Mouse (Mus musculus) naive thymus-derived CD4-positive, alpha-beta T cell, adult 2 months (primary cell): Measurements from ENCODE around the gene Sgf29.

Experiments
- DNase-seq: peaks from one replicate; pipeline ENCODE4 v3.0.0-alpha.2; 2011; ENCODE audit warnings: low read depth

Sgf29 gene

DNA sequence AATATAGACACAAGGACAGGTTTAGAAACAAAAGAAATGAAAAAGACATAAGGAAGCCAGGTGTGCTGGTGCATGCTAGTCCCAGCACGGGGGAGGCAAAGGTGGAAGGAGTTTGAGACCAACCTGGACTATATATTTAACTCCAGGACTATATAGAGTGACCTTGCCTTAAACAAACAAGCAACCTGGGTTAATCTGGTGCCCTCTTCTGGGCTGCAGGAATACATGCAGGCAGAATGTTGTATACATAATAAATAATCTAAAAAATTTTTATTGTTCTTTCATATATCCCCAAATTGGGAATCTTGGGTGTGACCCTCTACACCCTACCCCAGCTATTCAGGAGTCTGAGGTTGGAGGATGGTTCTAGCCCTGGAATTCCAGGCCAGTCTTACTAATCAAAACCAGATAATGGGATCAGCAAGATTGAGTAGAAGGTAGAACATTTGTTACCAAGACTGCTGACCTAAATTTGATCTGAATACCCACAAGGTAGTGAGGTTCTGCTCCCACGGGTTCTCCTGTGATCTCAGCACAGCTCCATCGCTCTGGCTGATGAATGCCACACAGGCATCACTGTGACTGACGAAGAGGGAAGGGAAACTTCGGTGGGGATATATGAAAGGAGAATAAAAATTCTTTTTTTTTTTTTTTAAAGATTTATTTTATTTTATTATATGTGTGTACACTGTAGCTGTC, 6.4 kb upstream of the Sgf29 start:
- no peak for DNase-seq

DNA sequence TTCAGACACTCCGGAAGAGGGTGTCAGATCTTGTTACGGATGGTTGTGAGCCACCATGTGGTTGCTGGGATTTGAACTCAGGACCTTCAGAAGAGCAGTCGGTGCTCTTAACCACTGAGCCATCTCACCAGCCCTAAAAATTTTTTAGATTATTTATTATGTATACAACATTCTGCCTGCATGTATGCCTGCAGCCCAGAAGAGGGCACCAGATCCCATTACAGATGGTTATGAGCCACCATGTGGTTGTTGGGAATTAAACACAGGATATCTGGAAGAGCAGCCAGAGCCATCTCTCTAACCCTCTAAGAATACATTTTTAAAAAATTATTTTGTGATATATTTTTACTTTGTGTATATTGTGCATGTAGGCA, 5.9 kb upstream of the Sgf29 start:
- peak; percentile 67 for DNase-seq

DNA sequence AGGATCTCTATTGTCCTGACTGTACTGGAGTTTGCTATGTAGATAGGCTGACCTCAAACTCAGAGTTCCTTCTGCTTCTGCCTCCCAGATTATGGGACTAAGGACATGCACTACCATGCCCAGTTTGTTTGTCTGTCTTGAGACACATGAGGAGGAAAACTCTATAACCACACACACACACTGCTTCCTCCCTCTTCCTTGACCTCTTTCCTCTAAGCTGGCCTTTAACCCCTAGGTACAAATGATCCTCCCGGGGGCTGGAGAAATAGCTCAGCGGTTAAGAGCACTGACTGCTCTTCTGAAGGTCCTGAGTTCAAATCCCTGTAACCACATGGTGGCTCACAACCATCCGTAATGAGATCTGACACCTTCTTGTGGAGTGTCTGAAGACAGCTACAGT, 4.8 kb upstream of the Sgf29 start:
- no peak for DNase-seq

DNA sequence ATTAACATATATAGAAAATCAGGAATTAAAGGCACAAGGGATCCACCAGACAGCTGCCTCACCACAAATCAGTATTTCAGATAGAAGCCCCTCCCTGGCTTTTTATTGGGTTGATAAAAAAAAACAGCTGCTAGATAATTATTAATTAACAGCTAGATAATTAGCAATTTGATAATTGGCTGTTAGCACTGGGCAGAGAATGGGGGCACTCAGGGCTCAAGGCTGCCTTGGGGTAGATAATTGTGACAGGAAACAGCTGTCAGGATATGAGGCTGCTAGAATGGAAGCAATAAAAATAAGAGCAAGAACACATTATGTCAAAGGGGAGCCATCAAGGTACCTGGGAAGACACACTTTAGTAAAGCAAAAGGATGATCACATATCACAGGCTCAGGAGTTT, 4.2 kb upstream of the Sgf29 start:
- DNase-seq, result no peak

DNA sequence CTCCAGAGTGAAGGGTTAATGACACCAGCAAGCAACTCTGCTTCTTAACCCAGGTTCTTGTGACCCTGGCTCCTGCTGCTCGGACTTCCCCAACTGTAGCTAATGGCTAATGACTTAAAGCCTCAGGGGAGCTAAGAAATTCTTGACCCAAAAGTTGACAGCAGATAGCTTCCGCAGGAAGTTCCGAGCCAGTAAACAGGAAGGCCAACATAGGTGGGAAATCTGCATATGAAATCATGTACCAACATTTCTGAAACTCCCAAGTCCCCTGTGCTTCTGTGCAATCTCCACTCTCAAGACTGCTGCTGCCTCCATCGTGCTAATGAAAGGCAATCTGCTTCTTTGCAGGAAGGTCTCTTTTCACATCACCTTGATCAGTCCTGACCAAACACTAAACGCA, 3.4 kb upstream of the Sgf29 start:
- no peak for DNase-seq

DNA sequence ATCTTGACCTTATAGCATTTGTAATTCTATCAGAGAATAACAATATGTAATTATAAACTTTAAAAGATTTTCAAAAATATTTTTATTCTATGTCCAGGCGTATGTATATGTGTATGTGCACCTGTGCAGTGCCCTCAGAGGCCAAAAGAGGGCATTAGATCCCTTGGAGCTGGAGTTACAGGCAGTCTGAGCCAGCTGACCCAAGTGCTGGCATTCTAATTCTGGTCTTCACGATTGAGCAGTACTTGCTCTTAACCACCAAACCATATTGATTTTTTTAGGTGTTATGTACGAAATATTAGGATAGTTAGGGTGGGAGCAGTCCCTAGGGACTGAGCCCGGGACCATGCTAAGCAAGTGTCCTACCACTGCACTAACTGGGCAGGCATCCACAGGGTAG, 623 bp upstream of the Sgf29 start:
- DNase-seq, result peak; percentile 35

DNA sequence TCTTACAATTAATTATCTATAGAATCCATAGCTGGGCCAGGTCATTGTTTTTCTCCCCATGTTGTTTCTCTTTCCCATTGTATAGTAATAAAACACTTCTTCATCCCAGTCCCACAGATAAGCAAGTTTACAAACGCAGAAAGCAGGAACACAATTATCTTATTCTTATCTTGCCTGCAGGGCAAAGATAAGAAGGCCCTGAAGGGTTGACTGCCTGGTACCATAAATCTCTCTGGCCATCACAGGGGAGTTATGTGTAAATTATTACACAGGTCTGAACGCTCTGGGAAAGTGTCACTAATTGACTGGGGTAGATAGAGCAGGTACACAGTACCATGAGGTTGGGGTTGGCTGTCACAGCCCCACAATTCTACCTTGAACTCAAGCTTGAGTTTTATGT, 1.7 kb downstream of the Sgf29 start:
- DNase-seq, result no peak

DNA sequence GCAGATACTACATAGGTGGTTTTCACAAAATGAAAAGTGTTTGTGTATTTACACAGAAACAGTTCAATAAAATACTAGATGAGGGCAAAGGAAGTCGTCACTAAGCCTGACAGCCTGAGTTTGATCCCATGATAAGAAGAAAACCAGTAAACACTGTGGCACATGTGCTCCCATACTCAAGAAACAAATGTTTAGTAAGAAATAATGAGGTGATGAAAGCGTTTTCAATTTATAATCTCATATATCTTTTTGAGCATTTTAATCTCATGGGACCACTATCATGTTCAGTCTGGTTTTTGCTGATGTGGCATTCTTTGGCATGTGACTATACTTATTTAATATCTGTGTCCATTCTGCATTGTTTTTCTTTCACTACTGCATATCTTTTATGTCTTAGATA, 4.9 kb downstream of the Sgf29 start:
- DNase-seq, result no peak

DNA sequence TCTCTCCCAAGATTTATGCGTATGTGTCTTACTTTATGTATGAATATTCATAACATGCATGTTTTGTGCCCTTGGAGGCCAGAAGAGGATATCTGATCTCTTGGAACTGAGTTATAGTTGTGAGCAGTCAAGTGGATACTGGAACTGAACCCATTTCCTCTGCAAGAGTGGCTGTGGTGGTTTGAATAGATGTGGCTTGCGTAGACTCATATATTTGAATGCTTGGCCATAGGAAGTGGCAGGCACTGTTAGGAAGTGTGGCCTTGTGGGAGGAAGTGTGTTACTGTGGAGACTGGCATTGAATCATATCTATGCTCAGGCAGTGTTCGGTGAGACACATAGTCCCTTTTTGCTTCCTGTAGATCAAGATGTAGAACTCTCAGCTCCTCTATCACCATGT, 6.6 kb downstream of the Sgf29 start:
- peak; percentile 73 for DNase-seq

DNA sequence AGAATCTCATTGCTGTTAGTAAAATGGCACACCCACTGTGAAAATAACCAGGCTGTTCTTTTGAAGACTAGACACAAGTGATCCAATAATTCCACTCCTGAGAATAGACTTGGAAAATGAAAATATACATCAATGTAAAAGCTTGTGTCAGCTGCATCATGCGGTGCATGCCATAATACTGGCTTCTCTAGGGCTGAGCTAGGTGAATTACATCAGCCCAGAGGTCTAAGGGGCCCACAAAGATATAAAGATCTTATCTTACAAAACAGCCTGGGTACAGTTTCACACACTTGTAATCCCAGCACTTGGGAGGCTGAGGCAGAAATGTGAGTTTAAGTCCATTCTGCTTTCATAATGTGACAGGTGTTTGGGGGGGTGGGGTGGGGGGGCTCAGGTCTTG, 8.4 kb downstream of the Sgf29 start:
- no peak for DNase-seq

DNA sequence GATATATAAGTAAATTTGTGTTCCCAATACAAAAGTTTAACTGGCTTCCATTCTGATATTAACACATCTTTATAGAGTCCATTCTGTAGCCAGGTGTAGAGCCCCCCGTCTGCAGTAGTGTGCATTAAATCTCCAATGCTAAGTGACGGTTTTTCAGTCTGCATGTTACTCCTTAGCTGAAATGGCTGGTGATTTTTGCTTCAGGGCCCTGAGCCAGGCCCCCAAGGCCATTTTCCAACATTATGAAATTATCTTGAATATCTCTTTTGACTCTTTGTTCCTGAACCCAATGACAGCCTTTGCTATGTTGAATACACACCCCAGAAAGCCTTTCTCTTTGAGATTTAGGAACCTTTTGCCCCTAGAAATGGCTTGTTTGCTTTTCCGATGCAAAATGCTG, 10.7 kb downstream of the Sgf29 start:
- no peak for DNase-seq

DNA sequence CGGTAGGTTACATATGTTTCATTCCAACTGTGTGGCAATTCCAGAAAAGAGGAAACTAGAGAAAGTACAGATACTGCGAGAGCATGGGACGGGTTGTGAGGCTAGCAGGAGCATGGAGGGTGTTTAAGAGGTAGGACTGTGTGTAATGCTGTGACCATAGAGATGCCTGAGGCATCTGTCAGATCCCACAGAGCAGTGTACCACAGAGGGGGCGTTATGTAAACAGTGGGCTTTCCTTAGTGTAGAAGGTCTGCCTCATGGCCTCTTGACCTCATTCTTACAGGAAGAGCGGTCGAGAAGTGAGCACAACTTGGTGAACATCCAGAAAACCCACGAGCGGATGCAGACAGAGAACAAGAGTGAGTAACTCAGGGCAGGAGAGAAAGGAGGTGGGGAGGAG, 14.5 kb downstream of the Sgf29 start:
- DNase-seq, result no peak

DNA sequence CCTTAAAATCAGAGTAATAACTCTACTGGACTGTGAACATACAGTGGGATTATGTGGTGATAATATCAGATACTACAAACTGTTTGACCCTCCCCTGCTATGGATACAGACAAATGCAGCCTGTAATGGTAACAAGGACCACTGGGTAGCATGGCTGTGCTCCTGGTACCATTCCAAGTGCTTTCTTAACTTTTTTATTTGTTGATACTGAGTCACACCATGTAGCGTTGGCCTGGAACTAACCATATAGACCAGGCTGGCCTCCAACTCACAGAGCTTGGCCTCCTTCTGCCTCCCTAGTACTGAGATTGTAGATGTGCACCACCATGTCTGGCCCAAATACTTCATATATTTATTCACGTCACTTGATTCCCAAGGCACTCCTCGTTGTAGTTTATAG, 16.2 kb downstream of the Sgf29 start:
- no peak for DNase-seq

DNA sequence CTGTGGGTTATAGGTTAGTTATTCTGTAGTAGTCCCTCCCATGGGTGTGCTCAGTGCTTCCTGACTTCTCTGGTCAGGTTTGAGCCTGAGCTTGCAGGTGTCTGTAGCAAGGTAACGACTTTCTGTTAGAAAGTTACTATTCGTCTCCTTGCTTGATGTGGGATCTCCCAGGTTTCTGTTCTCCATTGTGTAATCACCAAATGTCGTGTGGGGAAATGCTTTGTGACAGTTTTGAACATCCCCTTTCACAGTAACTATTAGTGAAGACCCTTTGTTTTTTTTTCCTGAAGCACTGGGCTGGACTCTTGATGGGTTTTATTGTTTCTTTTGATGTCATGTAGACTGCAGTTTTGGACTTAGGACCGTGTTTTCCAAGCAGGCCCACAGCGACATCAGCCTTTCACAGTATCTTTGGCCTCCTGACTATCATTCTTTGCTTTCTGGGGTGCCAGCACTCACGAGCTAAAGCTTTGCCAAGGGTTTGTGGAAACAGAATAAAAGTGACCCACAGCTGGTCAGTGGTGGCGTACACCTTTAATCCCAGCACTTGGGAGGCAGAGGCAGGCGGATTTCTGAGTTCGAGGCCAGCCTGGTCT, 18.5 kb downstream of the Sgf29 start:
- no peak for DNase-seq

DNA sequence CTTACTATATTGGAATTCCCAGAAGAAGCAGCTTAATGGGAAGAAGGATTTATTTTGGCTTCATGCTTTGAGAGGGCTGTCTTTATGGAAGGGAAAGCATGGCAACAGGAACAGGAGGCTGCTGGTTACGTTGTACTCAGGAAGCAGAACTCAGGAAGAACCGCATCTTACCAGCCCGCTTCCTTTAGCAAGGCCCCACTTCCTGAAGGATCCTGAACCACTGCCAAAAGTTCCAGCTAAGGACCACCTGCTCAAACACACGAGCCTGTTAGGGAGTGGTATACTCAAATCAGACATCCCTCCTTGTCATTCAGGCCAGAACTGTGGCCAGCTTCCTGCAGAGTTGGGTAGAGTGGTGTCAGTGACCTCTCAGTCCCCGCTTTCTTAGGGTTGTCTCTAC, 19.3 kb downstream of the Sgf29 start:
- DNase-seq, result no peak

DNA sequence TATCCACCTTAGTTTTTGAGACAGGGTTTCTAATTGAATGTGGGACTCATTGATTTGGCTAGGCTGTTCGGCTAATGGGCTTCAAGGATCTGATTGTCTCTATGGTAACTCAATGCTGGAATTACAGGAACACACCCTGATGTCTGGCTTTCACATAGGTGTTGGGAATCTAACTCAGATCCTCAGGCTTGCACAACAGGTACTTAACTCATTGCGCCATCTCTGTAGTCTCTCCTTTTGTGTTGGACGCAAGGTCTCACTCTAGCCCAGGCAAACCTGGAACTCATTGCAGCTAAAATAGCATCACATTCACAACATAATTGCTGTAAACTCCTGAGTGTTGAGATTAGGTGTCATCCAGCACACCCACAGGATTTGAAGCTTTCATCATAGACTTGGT, 21.0 kb downstream of the Sgf29 start:
- DNase-seq, result no peak

DNA sequence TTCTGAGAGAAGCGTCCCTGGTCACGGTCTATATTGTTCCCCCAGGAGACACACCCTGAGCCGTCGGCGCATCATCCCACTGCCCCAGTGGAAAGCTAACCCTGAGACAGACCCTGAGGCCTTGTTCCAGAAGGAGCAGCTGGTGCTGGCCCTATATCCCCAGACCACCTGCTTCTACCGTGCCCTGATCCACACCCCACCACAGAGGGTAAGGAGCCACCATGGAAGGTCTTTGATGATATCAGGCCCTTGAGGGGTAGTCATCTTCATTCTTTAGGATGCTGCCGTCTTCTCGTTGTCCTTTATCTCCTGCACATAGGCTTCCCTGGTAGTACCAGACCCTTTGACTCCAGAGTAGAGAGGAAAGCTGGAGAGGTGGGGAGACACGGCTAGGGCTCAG, 23.0 kb downstream of the Sgf29 start:
- DNase-seq, result no peak

DNA sequence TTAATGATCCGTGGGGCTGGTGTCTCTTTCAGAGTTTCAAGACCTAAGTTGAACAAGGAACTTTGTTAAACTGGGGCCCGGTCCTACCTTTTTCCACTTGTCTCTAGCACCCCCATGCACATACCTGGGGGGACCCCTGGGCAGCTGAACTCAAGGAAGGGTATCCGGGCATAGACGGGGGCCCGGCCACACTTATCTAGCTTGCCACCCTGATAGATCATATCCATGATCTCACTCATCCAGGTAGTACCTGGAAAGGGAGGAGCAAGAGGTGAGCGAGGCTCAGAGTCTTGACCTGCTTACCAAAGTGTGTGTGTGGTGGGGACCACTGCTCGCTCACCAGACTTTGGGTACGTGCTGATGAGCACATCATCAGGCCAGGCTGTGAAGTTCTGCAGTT, 26.0 kb downstream of the Sgf29 start:
- DNase-seq, result no peak

DNA sequence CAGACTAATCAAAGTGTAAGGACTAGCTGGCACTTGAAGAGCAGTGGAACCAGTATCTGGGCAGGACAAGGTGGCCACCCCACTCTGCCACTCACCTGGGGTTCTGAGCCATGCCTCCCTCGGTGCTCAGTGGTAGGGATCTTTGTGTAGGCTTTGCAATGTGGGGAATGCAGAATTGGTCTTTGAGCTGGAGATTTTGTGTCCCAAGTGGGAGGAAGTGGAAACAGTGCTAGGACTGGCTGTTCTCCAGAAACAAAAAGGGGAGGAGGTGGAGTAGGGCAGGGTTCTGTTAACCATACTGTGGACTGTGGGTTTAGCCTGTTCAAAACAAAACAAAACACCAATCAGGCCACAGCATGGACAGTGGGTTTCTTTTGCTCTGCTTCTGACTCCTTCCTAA, 27.1 kb downstream of the Sgf29 start, which contains the start of gene Sult1a1:
Sult1a1 (minus strand) TSS at position 226 of the 400 bp plus-strand sequence.
- no peak for DNase-seq

DNA sequence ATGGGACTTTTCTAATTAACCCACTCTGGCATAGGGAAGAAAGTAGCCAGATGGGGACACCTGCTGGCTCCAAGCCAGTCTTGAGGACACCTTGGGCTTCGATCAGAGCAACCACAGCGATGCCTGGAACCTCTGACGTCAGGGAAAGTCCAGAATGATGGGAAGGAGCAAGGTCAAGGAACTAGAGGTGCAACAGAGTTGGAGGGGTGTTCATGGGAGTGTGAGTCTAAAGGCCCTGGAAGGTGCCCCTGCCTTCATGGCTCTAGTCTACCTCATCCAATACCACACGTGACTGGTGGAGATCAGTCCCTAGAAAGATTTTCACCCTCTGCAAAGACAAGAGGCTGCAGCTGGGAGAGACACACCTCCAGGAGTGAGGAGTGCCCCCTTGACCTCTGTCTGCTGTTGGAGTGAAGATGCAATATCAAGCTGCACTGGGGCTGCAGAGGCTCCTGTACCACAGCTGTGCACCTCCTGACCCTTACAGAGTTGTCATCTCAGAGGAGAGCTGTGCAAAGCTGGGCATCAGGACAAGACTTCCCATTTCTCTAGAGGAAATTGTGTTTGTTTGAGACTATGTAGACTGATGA, 27.6 kb downstream of the Sgf29 start:
- no peak for DNase-seq

DNA sequence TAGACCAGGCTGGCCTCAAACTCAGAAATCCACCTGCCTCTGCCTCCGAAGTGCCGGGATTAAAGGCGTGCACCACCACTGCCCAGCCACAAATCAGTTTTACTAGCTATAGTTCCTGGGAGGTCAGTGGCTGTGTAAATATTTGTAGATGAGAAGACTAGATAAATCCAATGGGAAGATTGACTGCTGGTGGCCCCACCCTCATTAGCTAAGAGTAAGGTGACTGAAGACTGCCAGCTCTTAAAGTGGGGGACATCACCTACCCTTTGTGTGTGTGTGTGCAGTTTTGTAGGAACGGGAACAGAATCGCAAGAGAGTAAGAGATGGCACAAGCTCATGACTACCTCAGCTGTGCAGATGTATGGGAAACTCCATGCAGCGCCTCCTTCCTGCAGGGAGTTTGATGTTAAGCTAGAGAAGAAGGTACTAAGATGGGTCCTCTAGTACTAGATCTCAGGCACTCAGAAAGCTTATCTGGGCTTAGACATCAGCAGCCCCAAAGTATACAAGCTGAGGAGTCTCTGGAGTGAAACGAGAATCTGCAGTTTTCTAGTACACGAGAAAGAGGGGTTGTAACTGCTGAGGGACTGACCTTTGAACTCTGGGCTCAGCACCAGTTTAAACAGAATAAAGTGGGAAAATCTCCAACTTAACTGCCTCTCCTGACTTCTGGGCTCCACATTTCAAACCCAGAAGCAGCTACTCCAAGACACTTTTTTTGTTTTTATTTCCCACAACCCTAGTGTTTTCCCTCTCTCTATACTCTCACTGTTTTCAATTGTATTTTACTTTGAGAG, 29.6 kb downstream of the Sgf29 start:
- no peak for DNase-seq

DNA sequence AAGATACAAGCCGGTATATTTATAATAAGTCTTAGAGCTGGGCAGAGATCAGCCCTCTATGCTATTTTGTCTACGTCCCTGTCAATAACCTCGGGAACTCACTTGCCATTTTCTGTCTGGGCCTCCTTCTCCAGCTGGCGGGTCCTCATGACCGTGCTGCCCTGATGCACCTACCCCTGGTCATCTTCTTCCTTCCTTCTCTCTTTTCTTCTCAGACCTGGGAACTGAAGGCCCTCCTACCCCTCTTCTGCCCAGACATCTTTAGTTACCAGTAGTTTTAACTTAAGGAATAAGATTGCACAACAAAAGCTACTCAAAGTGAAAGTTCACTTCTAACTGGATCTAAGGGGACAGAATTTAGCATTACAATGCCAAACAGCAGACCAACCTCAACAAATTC, 30.6 kb downstream of the Sgf29 start:
- no peak for DNase-seq

DNA sequence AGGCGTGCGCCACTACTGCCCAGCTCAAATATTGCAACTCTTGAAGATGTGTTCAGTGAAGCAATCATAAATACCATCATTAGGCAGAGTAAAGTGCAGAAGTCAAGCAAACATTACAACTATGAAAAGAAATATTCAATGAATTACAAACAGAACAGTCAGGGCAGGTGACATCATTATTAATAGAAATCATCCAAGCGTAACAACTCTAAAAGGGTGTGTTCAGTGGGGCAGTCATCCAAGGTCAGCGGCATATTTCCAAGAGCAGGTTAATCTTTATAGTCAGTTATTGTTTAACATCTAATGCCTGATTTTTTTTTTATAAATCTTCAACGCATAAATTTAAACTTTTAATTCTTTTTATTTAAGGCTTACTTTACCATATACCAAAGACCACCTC, 32.1 kb downstream of the Sgf29 start:
- DNase-seq, result no peak
